Mouse (Mus musculus): ENCODE measurements around the gene Fyco1. TPM values are rescaled to one million over a fixed set of nuclear protein-coding genes. Genes with fewer than 3 reads are reported as not detected.

Fyco1 gene
- polyA plus RNA-seq, 1 experiment = 8.7 TPM

DNA sequence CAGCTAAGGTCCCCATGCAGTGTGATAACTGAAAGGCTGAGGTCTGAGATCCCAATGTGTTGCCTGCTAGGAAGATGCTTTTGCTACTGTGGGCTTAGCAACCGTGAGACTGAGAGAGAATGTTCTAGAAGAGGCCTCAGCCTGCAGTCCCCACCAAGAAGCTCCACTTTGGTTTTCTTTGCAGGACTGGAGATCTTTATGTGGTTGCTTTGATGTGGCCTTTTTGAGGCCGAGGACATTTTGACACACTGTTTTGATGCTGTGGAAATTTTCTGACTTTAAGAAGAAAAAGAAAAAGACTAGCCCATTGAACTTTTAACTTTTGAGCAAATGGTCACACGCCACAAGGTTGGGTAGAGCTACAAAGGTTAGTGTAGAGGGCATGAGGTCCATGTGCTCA, 90.9 kb downstream of the Fyco1 start:
- Histone ChIP-seq H3K4me3 (no peak overlapping the region), H3K36me3 (ENCODE audit: control insufficient read depth, insufficient read depth) (no peaks in the 10 kb centered on the region), H3ac (ENCODE audit: control insufficient read depth, insufficient read length) (no peak overlapping the region), H3K79me2 (ENCODE audit: control insufficient read depth, insufficient read depth) (no peaks in the 10 kb centered on the region), H3K27me3 (ENCODE audit: control insufficient read depth, insufficient read depth, insufficient read length) (no peaks in the 10 kb centered on the region), H3K4me2 (ENCODE audit: low read depth) (no peak overlapping the region)
- TF ChIP-seq MYOG (IDR thresholded peaks at IDR 0.05; ENCODE audit: control insufficient read depth in 1 of 3, insufficient read depth in 1 of 3, insufficient read length in 2 of 3, low read depth in 2 of 3) (no peak), POLR2A (IDR thresholded peaks at IDR 0.05; ENCODE audit: insufficient read length, low read depth) (no peak), MYOD1 (IDR thresholded peaks at IDR 0.05; ENCODE audit: control insufficient read depth in 1 of 3, insufficient read length in 2 of 3, low read depth in 2 of 3) (no peak)

DNA sequence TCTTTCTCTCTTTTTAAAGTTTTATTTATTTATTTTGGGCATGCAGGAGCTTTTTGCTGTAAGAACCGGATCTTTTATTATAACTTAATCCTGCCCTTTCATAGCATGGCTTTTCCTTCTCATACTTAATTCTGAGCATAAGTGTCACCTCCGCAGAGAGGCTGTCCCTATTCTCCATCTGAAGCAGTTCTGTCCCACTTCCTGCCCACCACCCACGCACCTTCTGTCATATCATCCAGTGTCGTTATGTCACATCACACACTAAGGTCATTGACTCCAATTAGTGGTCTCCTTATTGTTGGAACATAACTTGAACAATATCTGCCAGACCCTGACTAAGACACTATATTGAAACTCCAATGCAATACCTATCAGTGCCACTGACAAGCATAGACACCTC, 93.1 kb downstream of the Fyco1 start:
- Histone ChIP-seq H3ac (ENCODE audit: control insufficient read depth, insufficient read length) (no peak overlapping the region), H3K36me3 (ENCODE audit: control insufficient read depth, insufficient read depth) (no peaks in the 10 kb centered on the region), H3K79me2 (ENCODE audit: control insufficient read depth, insufficient read depth) (no peaks in the 10 kb centered on the region), H3K4me2 (ENCODE audit: low read depth) (no peak overlapping the region), H3K4me3 (no peak overlapping the region), H3K27me3 (ENCODE audit: control insufficient read depth, insufficient read depth, insufficient read length) (no peaks in the 10 kb centered on the region)
- TF ChIP-seq CEBPB (IDR thresholded peaks at IDR 0.05; ENCODE audit: insufficient read depth, poor library complexity, severe bottlenecking) = no peak
- TF ChIP-seq MYOG (IDR thresholded peaks at IDR 0.05; ENCODE audit: control insufficient read depth in 1 of 3, insufficient read depth in 1 of 3, insufficient read length in 2 of 3, low read depth in 2 of 3) = no peak
- no peak for TF ChIP-seq TCF12 (IDR thresholded peaks at IDR 0.05; ENCODE audit: insufficient read depth, poor library complexity, severe bottlenecking)
- TF ChIP-seq MYOD1 (IDR thresholded peaks at IDR 0.05; ENCODE audit: control insufficient read depth in 1 of 3, insufficient read length in 2 of 3, low read depth in 2 of 3) = no peak
- TF ChIP-seq E2F4 (IDR thresholded peaks at IDR 0.05; ENCODE audit: insufficient read depth) = no peak
- no peak for TF ChIP-seq REST (IDR thresholded peaks at IDR 0.05; ENCODE audit: insufficient read depth, insufficient read length)
- no peak for TF ChIP-seq SRF (IDR thresholded peaks at IDR 0.05; ENCODE audit: control insufficient read depth, insufficient read length, low read depth)
- TF ChIP-seq MAX (IDR thresholded peaks at IDR 0.05; ENCODE audit: low read depth) = no peak
- TF ChIP-seq POLR2A (IDR thresholded peaks at IDR 0.05; ENCODE audit: insufficient read length, low read depth) = no peak
- TF ChIP-seq TCF3 (IDR thresholded peaks at IDR 0.05; ENCODE audit: insufficient read length, low read depth) = no peak
- no peak for TF ChIP-seq USF1 (IDR thresholded peaks at IDR 0.05; ENCODE audit: low read depth)
- TF ChIP-seq POLR2AphosphoS2 (IDR thresholded peaks at IDR 0.05; ENCODE audit: insufficient read length, low read depth) = no peak

DNA sequence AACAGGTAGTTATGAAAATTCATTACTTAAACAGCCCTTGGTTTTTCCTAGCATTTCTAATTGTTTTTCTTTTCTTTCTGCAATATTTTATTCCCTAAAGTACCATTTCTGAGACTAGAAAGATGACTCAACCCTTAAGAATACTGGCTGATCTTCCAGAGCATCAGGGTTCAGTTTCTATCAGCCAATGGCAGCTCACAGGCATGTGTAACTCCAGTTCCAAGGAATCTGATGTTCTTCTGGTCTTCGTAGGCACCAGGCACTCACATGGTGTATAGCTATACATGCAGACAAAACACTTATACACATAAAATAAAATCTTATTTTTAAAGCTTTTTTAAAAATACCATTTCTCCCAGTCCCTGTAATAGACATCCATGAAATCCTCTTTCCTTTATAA, 93.5 kb downstream of the Fyco1 start:
- H3K79me2 ChIP-seq (ENCODE audit: control insufficient read depth, insufficient read depth) = no peaks in the 10 kb centered on the region
- no peaks in the 10 kb centered on the region for H3K36me3 ChIP-seq (ENCODE audit: control insufficient read depth, insufficient read depth)
- TF ChIP-seq SRF (IDR thresholded peaks at IDR 0.05; ENCODE audit: control insufficient read depth, insufficient read length, low read depth) = no peak
- TF ChIP-seq REST (IDR thresholded peaks at IDR 0.05; ENCODE audit: insufficient read depth, insufficient read length) = no peak
- no peak for TF ChIP-seq MYOG (IDR thresholded peaks at IDR 0.05; ENCODE audit: control insufficient read depth in 1 of 3, insufficient read depth in 1 of 3, insufficient read length in 2 of 3, low read depth in 2 of 3)
- no peak for TF ChIP-seq MYOD1 (IDR thresholded peaks at IDR 0.05; ENCODE audit: control insufficient read depth in 1 of 3, insufficient read length in 2 of 3, low read depth in 2 of 3)
- TF ChIP-seq TCF12 (IDR thresholded peaks at IDR 0.05; ENCODE audit: insufficient read depth, poor library complexity, severe bottlenecking) = no peak
- TF ChIP-seq USF1 (IDR thresholded peaks at IDR 0.05; ENCODE audit: low read depth) = no peak
- no peak for TF ChIP-seq POLR2AphosphoS2 (IDR thresholded peaks at IDR 0.05; ENCODE audit: insufficient read length, low read depth)
- no peak for TF ChIP-seq POLR2A (IDR thresholded peaks at IDR 0.05; ENCODE audit: insufficient read length, low read depth)
- TF ChIP-seq MAX (IDR thresholded peaks at IDR 0.05; ENCODE audit: low read depth) = no peak
- TF ChIP-seq CEBPB (IDR thresholded peaks at IDR 0.05; ENCODE audit: insufficient read depth, poor library complexity, severe bottlenecking) = no peak
- no peak overlapping the region for H3K4me3 ChIP-seq
- no peak overlapping the region for H3K4me2 ChIP-seq (ENCODE audit: low read depth)
- no peak overlapping the region for H3ac ChIP-seq (ENCODE audit: control insufficient read depth, insufficient read length)
- H3K27me3 ChIP-seq (ENCODE audit: control insufficient read depth, insufficient read depth, insufficient read length) = no peaks in the 10 kb centered on the region

DNA sequence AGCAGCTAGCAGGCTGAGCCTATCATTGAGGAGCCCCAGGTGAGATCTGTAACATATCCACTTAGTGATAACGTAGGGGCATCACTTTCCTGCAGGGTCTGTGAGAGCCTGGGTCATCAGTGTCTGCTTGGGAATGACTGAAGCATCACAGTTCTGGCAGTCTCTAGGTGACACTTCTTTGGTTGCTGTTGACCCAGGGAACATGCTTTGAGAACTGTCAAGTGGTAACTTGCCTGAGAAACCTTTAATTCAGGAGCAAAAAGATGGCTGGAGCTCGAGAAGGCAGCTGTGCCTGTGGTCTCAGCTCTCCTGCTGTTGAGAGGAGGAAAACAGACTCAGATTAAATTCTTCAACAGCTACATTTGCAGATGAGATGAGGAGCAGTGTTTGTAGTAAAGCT, 94.4 kb downstream of the Fyco1 start:
- TF ChIP-seq MYOD1 (IDR thresholded peaks at IDR 0.05; ENCODE audit: control insufficient read depth in 1 of 3, insufficient read length in 2 of 3, low read depth in 2 of 3) (no peak), REST (IDR thresholded peaks at IDR 0.05; ENCODE audit: insufficient read depth, insufficient read length) (no peak), TCF3 (IDR thresholded peaks at IDR 0.05; ENCODE audit: insufficient read length, low read depth) (no peak), POLR2A (IDR thresholded peaks at IDR 0.05; ENCODE audit: insufficient read length, low read depth) (no peak), MYOG (IDR thresholded peaks at IDR 0.05; ENCODE audit: control insufficient read depth in 1 of 3, insufficient read depth in 1 of 3, insufficient read length in 2 of 3, low read depth in 2 of 3) (no peak), TCF12 (IDR thresholded peaks at IDR 0.05; ENCODE audit: insufficient read depth, poor library complexity, severe bottlenecking) (no peak), USF1 (IDR thresholded peaks at IDR 0.05; ENCODE audit: low read depth) (no peak), MAX (IDR thresholded peaks at IDR 0.05; ENCODE audit: low read depth) (no peak), CEBPB (IDR thresholded peaks at IDR 0.05; ENCODE audit: insufficient read depth, poor library complexity, severe bottlenecking) (no peak), POLR2AphosphoS2 (IDR thresholded peaks at IDR 0.05; ENCODE audit: insufficient read length, low read depth) (no peak), E2F4 (IDR thresholded peaks at IDR 0.05; ENCODE audit: insufficient read depth) (no peak), SRF (IDR thresholded peaks at IDR 0.05; ENCODE audit: control insufficient read depth, insufficient read length, low read depth) (no peak)
- Histone ChIP-seq H3K79me2 (ENCODE audit: control insufficient read depth, insufficient read depth) (no peaks in the 10 kb centered on the region), H3K27me3 (ENCODE audit: control insufficient read depth, insufficient read depth, insufficient read length) (no peaks in the 10 kb centered on the region), H3ac (ENCODE audit: control insufficient read depth, insufficient read length) (no peak overlapping the region), H3K4me2 (ENCODE audit: low read depth) (no peak overlapping the region), H3K36me3 (ENCODE audit: control insufficient read depth, insufficient read depth) (no peaks in the 10 kb centered on the region), H3K4me3 (no peak overlapping the region)

DNA sequence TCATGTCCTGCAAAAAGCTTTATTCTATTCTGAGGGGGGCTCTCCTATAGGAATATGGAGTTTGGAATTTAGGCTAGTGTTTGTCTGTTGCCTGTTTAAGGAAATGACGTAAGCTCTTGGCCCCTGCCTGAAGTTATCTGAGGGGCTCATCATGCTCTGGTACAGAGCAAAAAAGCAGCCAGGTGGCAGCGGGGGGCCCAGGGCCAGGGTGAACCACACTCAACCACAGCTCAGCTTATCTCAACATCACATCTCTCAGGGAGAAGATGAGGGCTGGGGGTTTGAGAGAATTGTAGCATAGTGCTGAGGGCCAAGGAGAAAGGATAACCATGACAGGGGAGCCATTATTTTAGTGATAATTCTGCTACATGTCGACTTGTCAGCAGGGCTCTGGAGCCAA, 94.9 kb downstream of the Fyco1 start:
- Histone ChIP-seq H3K27me3 (ENCODE audit: control insufficient read depth, insufficient read depth, insufficient read length) (no peaks in the 10 kb centered on the region), H3K36me3 (ENCODE audit: control insufficient read depth, insufficient read depth) (no peaks in the 10 kb centered on the region), H3K79me2 (ENCODE audit: control insufficient read depth, insufficient read depth) (no peaks in the 10 kb centered on the region), H3ac (ENCODE audit: control insufficient read depth, insufficient read length) (no peak overlapping the region), H3K4me2 (ENCODE audit: low read depth) (no peak overlapping the region), H3K4me3 (no peak overlapping the region)
- TF ChIP-seq MAX (IDR thresholded peaks at IDR 0.05; ENCODE audit: low read depth) = no peak
- TF ChIP-seq TCF12 (IDR thresholded peaks at IDR 0.05; ENCODE audit: insufficient read depth, poor library complexity, severe bottlenecking) = no peak
- no peak for TF ChIP-seq CEBPB (IDR thresholded peaks at IDR 0.05; ENCODE audit: insufficient read depth, poor library complexity, severe bottlenecking)
- no peak for TF ChIP-seq E2F4 (IDR thresholded peaks at IDR 0.05; ENCODE audit: insufficient read depth)
- no peak for TF ChIP-seq SRF (IDR thresholded peaks at IDR 0.05; ENCODE audit: control insufficient read depth, insufficient read length, low read depth)
- TF ChIP-seq TCF3 (IDR thresholded peaks at IDR 0.05; ENCODE audit: insufficient read length, low read depth) = no peak
- no peak for TF ChIP-seq MYOD1 (IDR thresholded peaks at IDR 0.05; ENCODE audit: control insufficient read depth in 1 of 3, insufficient read length in 2 of 3, low read depth in 2 of 3)
- TF ChIP-seq MYOG (IDR thresholded peaks at IDR 0.05; ENCODE audit: control insufficient read depth in 1 of 3, insufficient read depth in 1 of 3, insufficient read length in 2 of 3, low read depth in 2 of 3) = no peak
- TF ChIP-seq REST (IDR thresholded peaks at IDR 0.05; ENCODE audit: insufficient read depth, insufficient read length) = no peak
- no peak for TF ChIP-seq POLR2AphosphoS2 (IDR thresholded peaks at IDR 0.05; ENCODE audit: insufficient read length, low read depth)
